Mouse (Mus musculus) cortical plate, adult 2 months (tissue): ENCODE measurements around the gene Etv6.

Experiments used
- CTCF ChIP-seq: fragments of 200-500 bp; IDR thresholded peaks from 2 replicates; pipeline ENCODE4 v1.5.1; 2011; ENCODE audit warnings: mild to moderate bottlenecking, control low read depth, low read length; ENCODE audit not compliant: insufficient read depth; ENCODE audit errors: extremely low read depth
- POLR2A ChIP-seq: fragments of 200-500 bp; IDR thresholded peaks from 2 replicates; pipeline ENCODE4 v1.6.1; 2011; ENCODE audit warnings: mild to moderate bottlenecking, low read length, control low read depth; ENCODE audit not compliant: insufficient read depth; ENCODE audit errors: extremely low read depth

DNA sequence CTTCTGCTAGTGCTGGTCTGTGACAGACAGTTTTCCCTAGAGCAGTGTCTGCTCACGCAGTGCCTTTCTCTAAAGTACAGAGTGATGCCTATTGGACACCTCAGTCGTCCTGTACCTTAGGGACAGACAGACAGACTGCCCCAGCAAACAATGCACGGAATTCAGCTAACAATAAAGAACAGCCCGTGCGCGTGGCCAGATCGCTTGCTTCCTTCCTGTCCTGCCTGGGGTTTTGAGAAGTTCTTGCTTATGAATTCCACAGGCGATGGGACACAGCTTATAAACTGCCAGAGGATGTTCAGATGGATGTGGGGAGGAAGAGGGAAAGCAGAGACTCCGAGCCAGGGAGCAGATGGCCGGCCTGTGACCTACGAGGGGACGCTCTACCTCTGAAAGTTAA, 25.3 kb downstream of the Etv6 start:
- no peak for TF ChIP-seq CTCF
- no peak for TF ChIP-seq POLR2A
